Mouse (Mus musculus): ENCODE measurements at regions not wholly inside any gene's neighbourhood (a gene's known extent, or its start where the extent isn't known, plus 50 kb on each side); places are given as distances from the start of the nearest gene placed in this dataset.

DNA sequence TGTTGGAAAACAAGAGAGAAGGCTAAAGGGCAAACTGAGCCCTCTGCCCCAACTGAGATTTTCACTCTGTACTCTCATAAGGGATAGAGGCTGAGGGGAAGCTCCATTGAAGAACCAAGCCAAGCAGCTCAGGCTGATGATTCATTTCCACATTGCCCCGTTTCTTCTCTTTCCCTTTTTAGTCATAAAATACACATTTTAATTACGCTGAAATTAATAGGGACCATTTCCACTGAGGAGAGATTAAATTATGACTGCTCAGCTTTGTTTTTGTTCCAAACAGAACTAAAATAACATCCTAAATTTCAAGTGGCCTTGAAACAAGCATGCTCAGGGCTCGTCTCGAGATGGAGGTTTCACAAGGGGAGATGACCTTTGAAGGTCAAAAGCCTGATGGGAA, 378.7 kb upstream of the Runx1 start:
- TF ChIP-seq POLR2A (IDR thresholded peaks at IDR 0.05; ENCODE audit: low read depth, low read length), result no peak
- no peak for TF ChIP-seq CTCF (conservative IDR thresholded peaks at IDR 0.05; ENCODE audit: insufficient read depth, insufficient read length, low read depth, low read length)

Data from kidney, adult 2 months (tissue).